Mouse (Mus musculus): ENCODE results near the gene Desi1.

DNA sequence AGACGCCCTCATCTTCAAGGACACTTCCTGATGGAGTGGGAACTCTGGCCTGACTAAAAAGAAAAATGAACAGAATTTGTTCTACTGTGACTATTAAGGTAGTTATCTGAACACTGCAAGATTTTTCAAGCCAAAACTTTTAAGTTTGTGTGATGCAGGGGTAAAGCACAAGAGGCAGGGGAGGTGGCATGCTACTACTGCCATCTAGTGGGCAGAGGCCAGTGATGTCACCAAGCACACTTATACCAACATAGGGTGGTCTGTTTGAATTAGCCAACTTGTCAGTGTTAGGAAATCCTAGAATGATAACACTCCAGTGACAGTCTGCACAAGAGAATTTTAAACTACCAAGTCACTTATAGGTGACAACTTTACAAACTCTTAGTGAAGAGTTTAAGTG is 7.0 kb upstream of the Desi1 start:
- no peak for TF ChIP-seq EP300 (optimal IDR thresholded peaks at IDR 0.05)
- TF ChIP-seq CTCF (IDR thresholded peaks at IDR 0.05; ENCODE audit: low read depth) = peak; percentile 87
